Comparison of ENCODE assay signal across 22 mouse cellular contexts in genomic region chr11:101141088-101141487, GRCm38 (mm10). TPM values are rescaled to one million over a fixed set of nuclear protein-coding genes. Genes with fewer than 3 reads are reported as not detected.
DNase-seq lines count a peak whose midpoint lies in the region; ATAC-seq and TF ChIP-seq lines count a peak whose summit lies in the region.
"Had no signal": no experiment of that assay in that cellular context is flagged by ENCODE, and none has a peak within 500 bp of the region (broad histone marks: within the 10 kb centered on the region; RNA-seq: fewer than 3 reads in every experiment).

No protein-coding gene starts in this region.

- no peaks in the 10 kb centered on the region for H3K36me3 ChIP-seq in forebrain, embryonic 13.5 days (ENCODE audit: poor library complexity, severe bottlenecking)
- no peaks in the 10 kb centered on the region for H3K36me3 ChIP-seq in forebrain, postnatal 0 days (ENCODE audit: insufficient read depth)
- no peaks in the 10 kb centered on the region for H3K36me3 ChIP-seq in heart, embryonic 15.5 days
- no peaks in the 10 kb centered on the region for H3K36me3 ChIP-seq in limb, embryonic 12.5 days
- H3K36me3 ChIP-seq in limb, embryonic 10.5 days: no peaks in the 10 kb centered on the region
- H3K36me3 ChIP-seq in stomach, postnatal 0 days (ENCODE audit: control insufficient read depth, insufficient read depth, low read length): no peaks in the 10 kb centered on the region
- H3K36me3 ChIP-seq: embryonic facial prominence, embryonic 12.5 days; forebrain, embryonic 15.5 days; limb, embryonic 13.5 days; neural tube, embryonic 13.5 days had no signal

- no peak overlapping the region for H3K4me3 ChIP-seq in forebrain, embryonic 13.5 days
- no peak overlapping the region for H3K4me3 ChIP-seq in forebrain, postnatal 0 days (ENCODE audit: low read depth, low read length)
- no peak overlapping the region for H3K4me3 ChIP-seq in heart, embryonic 15.5 days
- H3K4me3 ChIP-seq in limb, embryonic 12.5 days (replicated peaks): no peak overlapping the region
- no peak overlapping the region for H3K4me3 ChIP-seq in limb, embryonic 10.5 days
- no peak overlapping the region for H3K4me3 ChIP-seq in stomach, postnatal 0 days (ENCODE audit: low read depth, low read length)

- WGBS in forebrain, embryonic 13.5 days: 72% methylated on average over 8 of the region's 8 CpGs
- 75% methylated on average over 8 of the region's 8 CpGs for WGBS in forebrain, postnatal 0 days
- WGBS in heart, embryonic 15.5 days: 75% methylated on average over 8 of the region's 8 CpGs
- 77% methylated on average over 8 of the region's 8 CpGs for WGBS in limb, embryonic 12.5 days
- 80% methylated on average over 8 of the region's 8 CpGs for WGBS in limb, embryonic 10.5 days
- WGBS in stomach, postnatal 0 days: 73% methylated on average over 8 of the region's 8 CpGs

- H3K27ac ChIP-seq in forebrain, embryonic 13.5 days: no peak overlapping the region
- H3K27ac ChIP-seq in forebrain, postnatal 0 days (ENCODE audit: low read depth, low read length): no peak overlapping the region
- peak overlapping the region; percentile 70 for H3K27ac ChIP-seq in heart, embryonic 15.5 days
- peak overlapping the region; percentile 82; the same call in 1 of the 2 replicates for H3K27ac ChIP-seq in limb, embryonic 12.5 days
- no peak overlapping the region for H3K27ac ChIP-seq in limb, embryonic 10.5 days
- 0 out of 2 replicates have a peak overlapping the region, but pooled peaks have one; percentile 53 for H3K27ac ChIP-seq in stomach, postnatal 0 days (replicated peaks)
- H3K27ac ChIP-seq: embryonic facial prominence, embryonic 12.5 days; limb, embryonic 13.5 days had no signal

- no peaks in the 10 kb centered on the region for H3K27me3 ChIP-seq in forebrain, embryonic 13.5 days
- H3K27me3 ChIP-seq in forebrain, postnatal 0 days (ENCODE audit: insufficient read depth, low read length): no peaks in the 10 kb centered on the region
- no peaks in the 10 kb centered on the region for H3K27me3 ChIP-seq in heart, embryonic 15.5 days
- peaks cover 26% of the 10 kb centered on the region for H3K27me3 ChIP-seq in limb, embryonic 12.5 days
- peaks cover 28% of the 10 kb centered on the region for H3K27me3 ChIP-seq in limb, embryonic 10.5 days (ENCODE audit: low read depth, poor library complexity, severe bottlenecking)
- H3K27me3 ChIP-seq in stomach, postnatal 0 days (ENCODE audit: control insufficient read depth, insufficient read depth, low read length): no peaks in the 10 kb centered on the region
- H3K27me3 ChIP-seq: forebrain, embryonic 15.5 days had no signal

- no peak for DNase-seq in forebrain, postnatal 0 days
- no peak for DNase-seq in heart, adult 18-20 months
- DNase-seq in limb, embryonic 10.5 days (ENCODE audit: low spot score): no peak
- DNase-seq in stomach, postnatal 0 days (ENCODE audit: low spot score): no peak
- DNase-seq: adrenal gland, postnatal 14 days; cerebellum, adult 11 months; cerebellum, adult 9-10 months; cerebellum, postnatal 36 days; gastrocnemius, postnatal 36 days; heart, postnatal 14 days; kidney, adult 11 months; thymus, adult 2 months; thymus, postnatal 36 days had no signal

- H3K9me3 ChIP-seq in forebrain, embryonic 13.5 days (replicated peaks): no peaks in the 10 kb centered on the region
- H3K9me3 ChIP-seq in forebrain, postnatal 0 days (ENCODE audit: low read length): no peaks in the 10 kb centered on the region
- H3K9me3 ChIP-seq in heart, embryonic 15.5 days (replicated peaks): no peaks in the 10 kb centered on the region
- H3K9me3 ChIP-seq in limb, embryonic 12.5 days: no peaks in the 10 kb centered on the region
- H3K9me3 ChIP-seq in limb, embryonic 10.5 days (replicated peaks): no peaks in the 10 kb centered on the region
- H3K9me3 ChIP-seq in stomach, postnatal 0 days (ENCODE audit: control insufficient read depth, low read length): no peaks in the 10 kb centered on the region
- H3K9me3 ChIP-seq: embryonic facial prominence, embryonic 12.5 days; forebrain, embryonic 15.5 days; limb, embryonic 13.5 days; neural tube, embryonic 13.5 days had no signal

- no peak for TF ChIP-seq CTCF in forebrain, postnatal 0 days (IDR thresholded peaks at IDR 0.05; ENCODE audit: low read depth)
- no peak for TF ChIP-seq CTCF in stomach, postnatal 0 days (IDR thresholded peaks at IDR 0.05; ENCODE audit: low read depth)

- ATAC-seq in forebrain, embryonic 13.5 days: no peak
- ATAC-seq in forebrain, postnatal 0 days: no peak
- no peak for ATAC-seq in heart, embryonic 15.5 days (replicated peaks; ENCODE audit: insufficient number of reproducible peaks, insufficient read depth, low FRiP score, low read depth)
- ATAC-seq in limb, embryonic 12.5 days (ENCODE audit: insufficient number of reproducible peaks, insufficient read depth, low FRiP score, low TSS enrichment, low read depth): no peak
- ATAC-seq in stomach, postnatal 0 days (ENCODE audit: low FRiP score, low TSS enrichment): no peak
- ATAC-seq: CD4-positive, CD25-positive, alpha-beta regulatory T cell, adult 4 months; inflammation-experienced regulatory T-cells, adult 6 months had no signal

- peak overlapping the region; percentile 59 for H3K4me2 ChIP-seq in forebrain, embryonic 13.5 days
- H3K4me2 ChIP-seq in forebrain, postnatal 0 days (ENCODE audit: low read depth): no peak overlapping the region
- H3K4me2 ChIP-seq in heart, embryonic 15.5 days: no peak overlapping the region
- peak overlapping the region; percentile 52; the same call in 1 of the 2 replicates for H3K4me2 ChIP-seq in limb, embryonic 12.5 days
- H3K4me2 ChIP-seq in stomach, postnatal 0 days (replicated peaks; ENCODE audit: low read depth): no peak overlapping the region

- H3K4me1 ChIP-seq in forebrain, embryonic 13.5 days: peaks cover 34% of the 10 kb centered on the region
- H3K4me1 ChIP-seq in forebrain, postnatal 0 days (ENCODE audit: insufficient read depth): peaks cover 2% of the 10 kb centered on the region; the same call in 1 of the 2 replicates
- H3K4me1 ChIP-seq in heart, embryonic 15.5 days (replicated peaks): peaks cover 33% of the 10 kb centered on the region
- peaks cover 20% of the 10 kb centered on the region for H3K4me1 ChIP-seq in limb, embryonic 12.5 days (replicated peaks)
- H3K4me1 ChIP-seq in limb, embryonic 10.5 days: peaks cover 22% of the 10 kb centered on the region
- no peaks in the 10 kb centered on the region for H3K4me1 ChIP-seq in stomach, postnatal 0 days (replicated peaks; ENCODE audit: control insufficient read depth, insufficient read depth)

- no peak overlapping the region for H3K9ac ChIP-seq in forebrain, embryonic 13.5 days
- no peak overlapping the region for H3K9ac ChIP-seq in forebrain, postnatal 0 days
- H3K9ac ChIP-seq in heart, embryonic 15.5 days: no peak overlapping the region
- no peak overlapping the region for H3K9ac ChIP-seq in limb, embryonic 12.5 days (replicated peaks)
- no peak overlapping the region for H3K9ac ChIP-seq in stomach, postnatal 0 days (ENCODE audit: low read length)
- H3K9ac ChIP-seq: embryonic facial prominence, embryonic 12.5 days had no signal

- no peak for TF ChIP-seq EP300 in stomach, postnatal 0 days (optimal IDR thresholded peaks at IDR 0.05)

RNA-seq across cellular contexts. Expression of gene Tubg2, which starts 14.6 kb away (rescaled TPM):
- 14.6 and 16.4 TPM in 2 replicates for polyA plus RNA-seq in forebrain, embryonic 13.5 days (2015; fragmentation: Nextera tagmentation; extraction: Ambion mirVana)
- 23.2 and 28.6 TPM in 2 replicates for total RNA-seq in forebrain, postnatal 0 days (2014; rRNA removed)
- 59.9 and 69.7 TPM in 2 replicates for polyA plus RNA-seq in forebrain, postnatal 0 days (2015; fragmentation: Nextera tagmentation; extraction: Ambion mirVana)
- polyA plus RNA-seq in heart, embryonic 15.5 days (2015; fragmentation: Nextera tagmentation; extraction: Ambion mirVana): 2.7 and 3.4 TPM in 2 replicates
- 1 to 10 TPM; 2.3 to 3.7 TPM for total RNA-seq in heart, adult 18-20 months (2021)
- 6.3 and 6.4 TPM in 2 replicates for polyA plus RNA-seq in limb, embryonic 12.5 days (2016; fragmentation: Nextera tagmentation; extraction: Ambion mirVana)
- 2.5 and 3.0 TPM in 2 replicates for polyA plus RNA-seq in limb, embryonic 10.5 days (2016; fragmentation: Nextera tagmentation; extraction: Ambion mirVana)
- 3.0 and 3.1 TPM in 2 replicates for polyA plus RNA-seq in stomach, postnatal 0 days (2015; fragmentation: Nextera tagmentation; extraction: Ambion mirVana)

RNA-seq across cellular contexts. Expression of gene Tubg1, which starts 21.4 kb away (rescaled TPM):
- 108 and 112 TPM in 2 replicates for polyA plus RNA-seq in forebrain, embryonic 13.5 days (2015; fragmentation: Nextera tagmentation; extraction: Ambion mirVana)
- 35.6 and 43.1 TPM in 2 replicates for total RNA-seq in forebrain, postnatal 0 days (2014; rRNA removed)
- polyA plus RNA-seq in forebrain, postnatal 0 days (2015; fragmentation: Nextera tagmentation; extraction: Ambion mirVana): 64.8 and 66.6 TPM in 2 replicates
- polyA plus RNA-seq in heart, embryonic 15.5 days (2015; fragmentation: Nextera tagmentation; extraction: Ambion mirVana): 62.1 and 71.6 TPM in 2 replicates
- total RNA-seq in heart, adult 18-20 months (2021): 10 to 100 TPM; 23.9 to 25.6 TPM
- 87.6 and 90.7 TPM in 2 replicates for polyA plus RNA-seq in limb, embryonic 12.5 days (2016; fragmentation: Nextera tagmentation; extraction: Ambion mirVana)
- 145 and 158 TPM in 2 replicates for polyA plus RNA-seq in limb, embryonic 10.5 days (2016; fragmentation: Nextera tagmentation; extraction: Ambion mirVana)
- polyA plus RNA-seq in stomach, postnatal 0 days (2015; fragmentation: Nextera tagmentation; extraction: Ambion mirVana): 29.7 and 29.8 TPM in 2 replicates

RNA-seq across cellular contexts. Expression of gene Retreg3, which starts 21.4 kb away (rescaled TPM):
- 18.6 and 20.8 TPM in 2 replicates for polyA plus RNA-seq in forebrain, embryonic 13.5 days (2015; fragmentation: Nextera tagmentation; extraction: Ambion mirVana)
- total RNA-seq in forebrain, postnatal 0 days (2014; rRNA removed): 53.3 and 59.0 TPM in 2 replicates
- 21.0 and 23.2 TPM in 2 replicates for polyA plus RNA-seq in forebrain, postnatal 0 days (2015; fragmentation: Nextera tagmentation; extraction: Ambion mirVana)
- polyA plus RNA-seq in heart, embryonic 15.5 days (2015; fragmentation: Nextera tagmentation; extraction: Ambion mirVana): 15.3 and 18.2 TPM in 2 replicates
- 10 to 100 TPM; 29.7 to 31.6 TPM for total RNA-seq in heart, adult 18-20 months (2021)
- 18.8 and 19.1 TPM in 2 replicates for polyA plus RNA-seq in limb, embryonic 12.5 days (2016; fragmentation: Nextera tagmentation; extraction: Ambion mirVana)
- polyA plus RNA-seq in limb, embryonic 10.5 days (2016; fragmentation: Nextera tagmentation; extraction: Ambion mirVana): 17.8 and 17.9 TPM in 2 replicates
- polyA plus RNA-seq in stomach, postnatal 0 days (2015; fragmentation: Nextera tagmentation; extraction: Ambion mirVana): 16.1 and 17.9 TPM in 2 replicates

RNA-seq across cellular contexts. Expression of gene Cntnap1, which starts 29.2 kb away (rescaled TPM):
- 0.36 and 0.42 TPM in 2 replicates for polyA plus RNA-seq in forebrain, embryonic 13.5 days (2015; fragmentation: Nextera tagmentation; extraction: Ambion mirVana)
- total RNA-seq in forebrain, postnatal 0 days (2014; rRNA removed): 3.0 and 3.5 TPM in 2 replicates
- 0.35 and 1.1 TPM in 2 replicates for polyA plus RNA-seq in forebrain, postnatal 0 days (2015; fragmentation: Nextera tagmentation; extraction: Ambion mirVana)
- polyA plus RNA-seq in heart, embryonic 15.5 days (2015; fragmentation: Nextera tagmentation; extraction: Ambion mirVana): 0.50 and 0.85 TPM in 2 replicates
- 1 to 10 TPM; 1.1 to 1.9 TPM for total RNA-seq in heart, adult 18-20 months (2021)
- polyA plus RNA-seq in limb, embryonic 12.5 days (2016; fragmentation: Nextera tagmentation; extraction: Ambion mirVana): 0.24 and 0.27 TPM in 2 replicates
- polyA plus RNA-seq in limb, embryonic 10.5 days (2016; fragmentation: Nextera tagmentation; extraction: Ambion mirVana): 0.04 and 0.09 TPM in 2 replicates
- 0.52 and 0.94 TPM in 2 replicates for polyA plus RNA-seq in stomach, postnatal 0 days (2015; fragmentation: Nextera tagmentation; extraction: Ambion mirVana)

RNA-seq across cellular contexts. Expression of gene Plekhh3, which starts 30.1 kb away (rescaled TPM):
- 4.5 and 6.4 TPM in 2 replicates for polyA plus RNA-seq in forebrain, embryonic 13.5 days (2015; fragmentation: Nextera tagmentation; extraction: Ambion mirVana)
- total RNA-seq in forebrain, postnatal 0 days (2014; rRNA removed): 9.2 and 10.2 TPM in 2 replicates
- polyA plus RNA-seq in forebrain, postnatal 0 days (2015; fragmentation: Nextera tagmentation; extraction: Ambion mirVana): 4.9 and 5.3 TPM in 2 replicates
- polyA plus RNA-seq in heart, embryonic 15.5 days (2015; fragmentation: Nextera tagmentation; extraction: Ambion mirVana): 10.5 and 13.6 TPM in 2 replicates
- total RNA-seq in heart, adult 18-20 months (2021): 10 to 100 TPM; 12.6 to 12.8 TPM
- polyA plus RNA-seq in limb, embryonic 12.5 days (2016; fragmentation: Nextera tagmentation; extraction: Ambion mirVana): 5.3 and 7.0 TPM in 2 replicates
- polyA plus RNA-seq in limb, embryonic 10.5 days (2016; fragmentation: Nextera tagmentation; extraction: Ambion mirVana): 1.9 and 3.0 TPM in 2 replicates
- polyA plus RNA-seq in stomach, postnatal 0 days (2015; fragmentation: Nextera tagmentation; extraction: Ambion mirVana): 23.8 and 25.6 TPM in 2 replicates
- polyA plus RNA-seq: CD4-positive, CD25-positive, alpha-beta regulatory T cell, adult 4 months; inflammation-experienced regulatory T-cells, adult 6 months had no signal

Comparison
In these comparisons a context has a peak if more than half of its experiments do, and no peak if none do; other contexts are left out.
1. H3K27ac ChIP-seq: peak in heart, embryonic 15.5 days (single experiment), limb, embryonic 12.5 days (single experiment) and stomach, postnatal 0 days (single experiment); none in forebrain, embryonic 13.5 days (single experiment), forebrain, postnatal 0 days (single experiment) and limb, embryonic 10.5 days (single experiment).
2. H3K4me2 ChIP-seq: peak in forebrain, embryonic 13.5 days (single experiment) and limb, embryonic 12.5 days (single experiment); none in forebrain, postnatal 0 days (single experiment), heart, embryonic 15.5 days (single experiment) and stomach, postnatal 0 days (single experiment).